Mouse (Mus musculus) CH12.LX (cell line): Measurements from ENCODE around the gene 1700030K09Rik. TPM values are rescaled to one million over a fixed set of nuclear protein-coding genes. Genes with fewer than 3 reads are reported as not detected.

Experiments
- DNase-seq: peaks from one replicate; pipeline ENCODE4 v3.0.0-alpha.2; 2013; ENCODE audit errors: extremely low read depth
- H3K27ac ChIP-seq: 2 replicates; pipeline ENCODE4 v1.5.1; 2012; ENCODE audit warnings: low read depth, mild to moderate bottlenecking, control low read depth, moderate library complexity; ENCODE audit not compliant: insufficient read depth
- H3K27me3 ChIP-seq: replicated peaks from 2 replicates; pipeline ENCODE3; 2012; ENCODE audit warnings: inconsistent platforms
- H3K36me3 ChIP-seq, 2 experiments: replicated peaks in 1 of 2; 2 replicates each; pipeline versions ENCODE3 to v1.6.1; 2012; ENCODE audit warnings: inconsistent platforms in 1 of 2, low read length in 1 of 2, mild to moderate bottlenecking in 1 of 2, mixed read lengths in 1 of 2, moderate library complexity in 1 of 2; ENCODE audit not compliant: control insufficient read depth in 1 of 2, insufficient read depth in 1 of 2
- H3K4me1 ChIP-seq, 2 experiments: 2 replicates each; pipeline ENCODE4 v1.6.1; 2012; ENCODE audit warnings: inconsistent platforms in 1 of 2, moderate library complexity in 1 of 2; ENCODE audit not compliant: insufficient read depth in 2 of 2, control insufficient read depth in 1 of 2
- H3K4me2 ChIP-seq: 2 replicates; pipeline ENCODE4 v1.6.1; 2012; ENCODE audit warnings: low read depth, mild to moderate bottlenecking, control low read depth; ENCODE audit not compliant: poor library complexity, insufficient read depth, severe bottlenecking
- H3K4me3 ChIP-seq, 3 experiments: fragments of 150-350 bp in 1 of 3; sonication (generic) in 1 of 3; replicated peaks in 1 of 3; 2 replicates each; pipeline versions ENCODE3 to v1.5.1; 2011 to 2012; ENCODE audit warnings: low read depth in 2 of 3, low read length in 2 of 3, mild to moderate bottlenecking in 2 of 3, moderate library complexity in 2 of 3, control low read depth in 1 of 3, improper control_type of control experiment in 1 of 3, inconsistent platforms in 1 of 3, mixed read lengths in 1 of 3; ENCODE audit not compliant: poor library complexity in 1 of 3
- H3K79me2 ChIP-seq: replicated peaks from 2 replicates; pipeline ENCODE4 v1.6.1; 2012; ENCODE audit warnings: mild to moderate bottlenecking, moderate library complexity; ENCODE audit not compliant: control insufficient read depth, poor library complexity, insufficient read depth, severe bottlenecking; ENCODE audit errors: extremely low read depth
- H3K9ac ChIP-seq: 2 replicates; pipeline ENCODE4 v1.6.1; 2012; ENCODE audit warnings: low read depth, mild to moderate bottlenecking, control low read depth, moderate library complexity; ENCODE audit not compliant: insufficient read depth
- H3K9me3 ChIP-seq: replicated peaks from 2 replicates; pipeline ENCODE3; 2012; ENCODE audit warnings: low read length, inconsistent platforms, mixed read lengths
- BHLHE40 ChIP-seq: IDR thresholded peaks from 2 replicates; pipeline ENCODE4 v1.6.1; 2011; ENCODE audit warnings: mild to moderate bottlenecking, low read depth, low read length, improper control_type of control experiment
- CHD1 ChIP-seq: IDR thresholded peaks from 2 replicates; pipeline ENCODE4 v1.6.1; 2012; ENCODE audit warnings: low read depth, low read length, improper control_type of control experiment, inconsistent platforms
- CHD2 ChIP-seq: IDR thresholded peaks from 2 replicates; pipeline ENCODE4 v1.6.1; 2011; ENCODE audit warnings: low read length, improper control_type of control experiment
- CTCF ChIP-seq, 2 experiments: IDR thresholded peaks in 1 of 2; conservative IDR thresholded peaks in 1 of 2; 2 replicates each; pipeline ENCODE4 v1.5.1; 2011 to 2012; ENCODE audit warnings: low read depth in 2 of 2, low read length in 2 of 2, improper control_type of control experiment in 1 of 2, inconsistent platforms in 1 of 2, mild to moderate bottlenecking in 1 of 2, moderate library complexity in 1 of 2
- E2F4 ChIP-seq: IDR thresholded peaks from 2 replicates; pipeline ENCODE4 v1.6.1; 2011; ENCODE audit warnings: low read depth, low read length, improper control_type of control experiment; ENCODE audit not compliant: insufficient replicate concordance
- ELF1 ChIP-seq: IDR thresholded peaks from 2 replicates; pipeline ENCODE4 v1.6.1; 2014; ENCODE audit warnings: low read depth, mild to moderate bottlenecking, inconsistent platforms, low read length, improper control_type of control experiment
- EP300 ChIP-seq: IDR thresholded peaks from 2 replicates; pipeline ENCODE4 v1.6.1; 2011; ENCODE audit warnings: low read length, improper control_type of control experiment
- ETS1 ChIP-seq: conservative IDR thresholded peaks from 2 replicates; pipeline ENCODE4 v1.6.1; 2012; ENCODE audit warnings: low read depth, mild to moderate bottlenecking, inconsistent platforms, low read length, improper control_type of control experiment, moderate library complexity
- GABPA ChIP-seq: IDR thresholded peaks from 2 replicates; pipeline ENCODE4 v1.6.1; 2012; ENCODE audit warnings: low read depth, low read length, improper control_type of control experiment, inconsistent platforms; ENCODE audit not compliant: insufficient replicate concordance
- HCFC1 ChIP-seq: IDR thresholded peaks from 2 replicates; pipeline ENCODE4 v1.6.1; 2012; ENCODE audit warnings: low read depth, mild to moderate bottlenecking, inconsistent platforms, low read length, improper control_type of control experiment
- IRF4 ChIP-seq: IDR thresholded peaks from 2 replicates; pipeline ENCODE4 v1.6.1; 2014; ENCODE audit warnings: low read depth, mild to moderate bottlenecking, inconsistent platforms, low read length, improper control_type of control experiment
- JUN ChIP-seq: IDR thresholded peaks from 2 replicates; pipeline ENCODE4 v1.6.1; 2011; ENCODE audit warnings: low read depth, mild to moderate bottlenecking, low read length, improper control_type of control experiment, moderate library complexity; ENCODE audit not compliant: insufficient read depth
- JUND ChIP-seq: conservative IDR thresholded peaks from 2 replicates; pipeline ENCODE4 v1.6.1; 2011; ENCODE audit warnings: low read depth, low read length, improper control_type of control experiment
- KAT2A ChIP-seq: IDR thresholded peaks from 2 replicates; pipeline ENCODE4 v1.6.1; 2012; ENCODE audit warnings: low read length, improper control_type of control experiment, inconsistent platforms; ENCODE audit not compliant: insufficient replicate concordance
- MAFK ChIP-seq: IDR thresholded peaks from 2 replicates; pipeline ENCODE4 v1.6.1; 2011; ENCODE audit warnings: low read length, improper control_type of control experiment; ENCODE audit not compliant: insufficient replicate concordance
- MAX ChIP-seq: IDR thresholded peaks from 2 replicates; pipeline ENCODE4 v1.6.1; 2011; ENCODE audit warnings: low read length, improper control_type of control experiment
- MAZ ChIP-seq: IDR thresholded peaks from 2 replicates; pipeline ENCODE4 v1.6.1; 2012; ENCODE audit warnings: low read depth, mild to moderate bottlenecking, inconsistent platforms, low read length, improper control_type of control experiment, moderate library complexity
- MEF2A ChIP-seq: IDR thresholded peaks from 2 replicates; pipeline ENCODE4 v1.6.1; 2014; ENCODE audit warnings: low read depth, mild to moderate bottlenecking, inconsistent platforms, low read length, improper control_type of control experiment, borderline replicate concordance
- MXI1 ChIP-seq: IDR thresholded peaks from 2 replicates; pipeline ENCODE4 v1.6.1; 2011; ENCODE audit warnings: mild to moderate bottlenecking, low read depth, low read length, improper control_type of control experiment
- MYC ChIP-seq: IDR thresholded peaks from 2 replicates; pipeline ENCODE4 v1.6.1; 2011; ENCODE audit warnings: low read depth, mild to moderate bottlenecking, improper control_type of control experiment, low read length
- NELFE ChIP-seq: IDR thresholded peaks from 2 replicates; pipeline ENCODE4 v1.6.1; 2011; ENCODE audit warnings: low read depth, low read length, improper control_type of control experiment
- NRF1 ChIP-seq: IDR thresholded peaks from 2 replicates; pipeline ENCODE4 v1.6.1; 2014; ENCODE audit warnings: low read depth, mild to moderate bottlenecking, inconsistent platforms, low read length, improper control_type of control experiment, moderate library complexity
- PAX5 ChIP-seq: IDR thresholded peaks from 2 replicates; pipeline ENCODE4 v1.6.1; 2012; ENCODE audit warnings: low read length, inconsistent platforms, mixed read lengths
- POLR2A ChIP-seq: IDR thresholded peaks from 2 replicates; pipeline ENCODE4 v1.6.1; 2011; ENCODE audit warnings: low read depth, mild to moderate bottlenecking, improper control_type of control experiment, low read length
- POLR2AphosphoS2 ChIP-seq: IDR thresholded peaks from 2 replicates; pipeline ENCODE4 v1.6.1; 2011; ENCODE audit warnings: low read depth, low read length, improper control_type of control experiment
- RAD21 ChIP-seq: IDR thresholded peaks from 2 replicates; pipeline ENCODE4 v1.6.1; 2011; ENCODE audit warnings: low read depth, mild to moderate bottlenecking, low read length, improper control_type of control experiment, moderate library complexity
- RCOR1 ChIP-seq: conservative IDR thresholded peaks from 2 replicates; pipeline ENCODE4 v1.6.1; 2012; ENCODE audit warnings: low read depth, mild to moderate bottlenecking, inconsistent platforms, low read length, improper control_type of control experiment
- SIN3A ChIP-seq: IDR thresholded peaks from 2 replicates; pipeline ENCODE4 v1.6.1; 2012; ENCODE audit warnings: low read length, improper control_type of control experiment, inconsistent platforms
- SMC3 ChIP-seq: IDR thresholded peaks from 2 replicates; pipeline ENCODE4 v1.6.1; 2011; ENCODE audit warnings: low read depth, low read length, improper control_type of control experiment
- TBP ChIP-seq: conservative IDR thresholded peaks from 2 replicates; pipeline ENCODE4 v1.6.1; 2011; ENCODE audit warnings: low read depth, low read length, improper control_type of control experiment
- TCF12 ChIP-seq: IDR thresholded peaks from 2 replicates; pipeline ENCODE4 v1.6.1; 2014; ENCODE audit warnings: low read depth, mild to moderate bottlenecking, inconsistent platforms, low read length, improper control_type of control experiment
- UBTF ChIP-seq: IDR thresholded peaks from 2 replicates; pipeline ENCODE4 v1.6.1; 2012; ENCODE audit warnings: low read depth, mild to moderate bottlenecking, inconsistent platforms, low read length, improper control_type of control experiment, moderate library complexity
- USF1 ChIP-seq: IDR thresholded peaks from 2 replicates; pipeline ENCODE4 v1.6.1; 2014; ENCODE audit warnings: low read depth, mild to moderate bottlenecking, inconsistent platforms, low read length, improper control_type of control experiment
- USF2 ChIP-seq: conservative IDR thresholded peaks from 2 replicates; pipeline ENCODE4 v1.6.1; 2011; ENCODE audit warnings: low read depth, low read length, improper control_type of control experiment
- ZC3H11A ChIP-seq: IDR thresholded peaks from 2 replicates; pipeline ENCODE4 v1.6.1; 2012; ENCODE audit warnings: low read depth, mild to moderate bottlenecking, inconsistent platforms, low read length, improper control_type of control experiment
- ZKSCAN1 ChIP-seq: IDR thresholded peaks from 2 replicates; pipeline ENCODE4 v1.6.1; 2012; ENCODE audit warnings: low read depth, inconsistent platforms, low read length, improper control_type of control experiment, borderline replicate concordance
- ZMIZ1 ChIP-seq: IDR thresholded peaks from 2 replicates; pipeline ENCODE4 v1.6.1; 2012; ENCODE audit warnings: low read depth, mild to moderate bottlenecking, inconsistent platforms, low read length, improper control_type of control experiment
- ZNF384 ChIP-seq: IDR thresholded peaks from 2 replicates; pipeline ENCODE4 v1.6.1; 2012; ENCODE audit warnings: low read depth, low read length, improper control_type of control experiment, inconsistent platforms
- dilution Hi-C: fragments of 300-500 bp; cut with MboI; formaldehyde crosslinking; loops from 2 replicates; pipeline ENCODE4 v1.14.3; 2020; ENCODE audit warnings: low sequenced_read_pairs; ENCODE audit not compliant: extremely low pct_unique_long_range_greater_than_20kb, extremely low pct_ligation_motif_present
- in situ Hi-C: fragments of 300-500 bp; cut with MboI; formaldehyde crosslinking; loops from 3 replicates; pipeline ENCODE4 v1.14.3; 2019; ENCODE audit warnings: low sequenced_read_pairs, low pct_ligation_motif_present, low pct_unique_long_range_greater_than_20kb, mixed read lengths
- polyA plus RNA-seq: library from polyadenylated mRNA; unstranded; fragments of >175 nt; gene quantifications from 2 replicates; pipeline ENCODE4 v1.2.1, GENCODE M21; 2012; ENCODE audit warnings: low read depth; ENCODE audit not compliant: insufficient read length
- total RNA-seq, 2 experiments: library from RNA; depleted of rRNA; stranded (reverse); fragments of 300-350 nt in 1 of 2; fragments of >200 nt in 1 of 2; gene quantifications; 2 replicates each; pipeline ENCODE4 v1.2.3; 2012 to 2014

The 1700030K09Rik gene
- total and polyA plus RNA-seq, 3 experiments, result 9.8 to 13.1 (median 12.6) TPM

- Histone ChIP-seq H3K36me3 (peaks cover 30 to 54% of the 10 kb centered on the region in 2 experiments), H3K4me3 (peak within 1 kb of the TSS; percentile 82 to 95 (median 83)), H3K9ac (peak within 1 kb of the TSS; percentile 89), H3K4me2 (peak within 1 kb of the TSS; percentile 99), H3K4me1 (peaks cover 7 to 28% of the 10 kb centered on the region in 2 experiments), H3K9me3 (peaks cover 2% of the 10 kb centered on the region), H3K79me2 (peaks cover 24% of the 10 kb centered on the region), H3K27me3 (no peaks in the 10 kb centered on the region), H3K27ac (peak within 1 kb of the TSS; percentile 80)
- dilution Hi-C loops, result no loop called here
- DNase-seq, result peak; percentile 98
- no peak for TF ChIP-seq CTCF (conservative IDR thresholded peaks at IDR 0.05 in 1 of 2, IDR thresholded peaks at IDR 0.05 in 1 of 2; ENCODE audit: low read depth in 2 of 2, low read length in 2 of 2)
- TF ChIP-seq NRF1, result peak; percentile 100
- TF ChIP-seq EP300, result no peak
- TF ChIP-seq KAT2A, result peak; percentile 96
- TF ChIP-seq BHLHE40, result peak; percentile 79
- no peak; the same call in 1 of the 2 replicates for TF ChIP-seq POLR2AphosphoS2
- peak; percentile 95; the same call in 1 of the 2 replicates for TF ChIP-seq E2F4
- TF ChIP-seq TCF12, result peak; percentile 90
- TF ChIP-seq HCFC1, result peak; percentile 91
- no peak for TF ChIP-seq USF2
- no peak for TF ChIP-seq RCOR1
- TF ChIP-seq ZNF384, result no peak
- TF ChIP-seq POLR2A, result peak; percentile 96
- TF ChIP-seq GABPA, result peak; percentile 32; the same call in 1 of the 2 replicates
- no peak for TF ChIP-seq USF1
- TF ChIP-seq MEF2A, result peak; percentile 57; the same call in 1 of the 2 replicates
- 0 out of 2 replicates have a peak, but pooled peaks have one; percentile 60 for TF ChIP-seq IRF4
- TF ChIP-seq MYC, result no peak; the same call in none of the 2 replicates
- peak; percentile 86 for TF ChIP-seq TBP
- TF ChIP-seq SIN3A, result peak; percentile 76; the same call in 1 of the 2 replicates
- TF ChIP-seq PAX5, result no peak
- peak; percentile 95; the same call in 1 of the 2 replicates for TF ChIP-seq NELFE
- TF ChIP-seq SMC3, result no peak
- no peak for TF ChIP-seq ZKSCAN1
- 0 out of 2 replicates have a peak, but pooled peaks have one; percentile 29 for TF ChIP-seq ETS1
- TF ChIP-seq UBTF, result 0 out of 2 replicates have a peak, but pooled peaks have one; percentile 38
- no peak for TF ChIP-seq JUN
- TF ChIP-seq MXI1, result peak; percentile 83; the same call in 1 of the 2 replicates
- TF ChIP-seq MAX, result peak; percentile 92
- TF ChIP-seq ZMIZ1, result peak; percentile 92
- no peak for TF ChIP-seq ZC3H11A
- TF ChIP-seq RAD21, result no peak
- no peak for TF ChIP-seq CHD2
- TF ChIP-seq MAZ, result no peak
- TF ChIP-seq MAFK, result no peak
- TF ChIP-seq ELF1, result peak; percentile 96
- no peak for TF ChIP-seq JUND
- TF ChIP-seq CHD1, result no peak
- in situ Hi-C loops, result no loop called here
Measured at GRCm38 (mm10) chr8:72474826-72475546, 31.3 kb downstream of the 1700030K09Rik start, which contains the start of gene Cherp. TSS of gene Cherp (minus strand) at chr8:72475226.
